Mouse (Mus musculus) heart, postnatal 0 days (tissue): ENCODE measurements at regions not wholly inside any gene's neighbourhood (a gene's known extent, or its start where the extent isn't known, plus 50 kb on each side); places are given as distances from the start of the nearest gene placed in this dataset.

Experiments
- CTCF ChIP-seq: IDR thresholded peaks from 2 replicates; pipeline ENCODE4 v1.5.1; 2016; ENCODE audit warnings: antibody characterized with exemption, control low read depth, low read depth
- EP300 ChIP-seq: IDR thresholded peaks from 2 replicates; pipeline ENCODE4 v1.6.1; 2016; ENCODE audit warnings: antibody characterized with exemption, low read depth

- no peak for TF ChIP-seq CTCF
- no peak for TF ChIP-seq EP300
Measured at GRCm38 (mm10) chr5:13066942-13067341, 58.3 kb upstream of the Sema3a start.
